Mouse (Mus musculus) bone marrow, adult 2 months (tissue): ENCODE data around the gene Saxo1.

Experiments
- CTCF ChIP-seq: fragments of 200-500 bp; IDR thresholded peaks from 2 replicates; pipeline ENCODE4 v1.5.1; 2011; ENCODE audit warnings: low read length, control low read depth; ENCODE audit not compliant: control insufficient read depth, insufficient read depth
- POLR2A ChIP-seq: fragments of 200-500 bp; IDR thresholded peaks from 2 replicates; pipeline ENCODE4 v1.6.1; 2011; ENCODE audit warnings: low read depth, mild to moderate bottlenecking, control low read depth, low read length, borderline replicate concordance; ENCODE audit not compliant: control insufficient read depth

- TF ChIP-seq CTCF (no peak), POLR2A (no peak)
Measured at GRCm38 (mm10) chr4:86576630-86577225, 18.6 kb upstream of the Saxo1 start.
